Mouse (Mus musculus) kidney, adult 10 weeks (tissue): ENCODE measurements around the gene Cfap73. TPM values are rescaled to one million over a fixed set of nuclear protein-coding genes. Genes with fewer than 3 reads are reported as not detected.

Experiments used
- polyA plus RNA-seq: library from polyadenylated mRNA; stranded (reverse); fragments of 350-450 nt; fragmentation: Illumina TruSeq; extraction: RNeasy Lipid Tissue Mini Kit (QIAGEN cat#74804); gene quantifications from one replicate; pipeline ENCODE4 v1.2.3, GENCODE M21; 2014; ENCODE audit warnings: low read depth, low replicate concordance

Gene Cfap73
- not detected for polyA plus RNA-seq

DNA sequence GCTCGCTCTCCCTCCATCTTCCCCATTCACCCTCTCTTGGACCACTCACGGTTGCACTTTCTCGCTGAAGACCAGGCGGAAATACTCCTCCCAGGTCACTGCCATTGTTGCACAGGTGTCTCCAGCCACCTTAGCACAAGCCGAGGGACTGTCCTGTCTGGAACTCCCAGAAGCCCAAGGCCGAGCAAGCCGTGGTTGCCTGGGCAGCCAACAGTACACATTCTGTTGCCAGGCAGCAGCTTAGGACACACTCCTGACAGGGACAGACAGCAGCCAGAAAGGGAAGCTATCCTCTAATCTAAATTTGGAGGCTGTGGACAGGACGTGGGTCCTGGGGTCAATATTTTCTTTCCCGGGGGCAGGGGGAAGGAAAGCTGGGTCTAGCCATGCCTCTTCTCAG is at the start of gene Cfap73:
Gene Cfap73 (minus strand): TSS at position 105 of the 400 bp plus-strand sequence.

GRCm38 (mm10) chr5:120648569-120649373 is 14.7 kb upstream of the Cfap73 start, which contains the start of gene Rasal1:
TSS of gene Rasal1 (plus strand) at chr5:120648812.

DNA sequence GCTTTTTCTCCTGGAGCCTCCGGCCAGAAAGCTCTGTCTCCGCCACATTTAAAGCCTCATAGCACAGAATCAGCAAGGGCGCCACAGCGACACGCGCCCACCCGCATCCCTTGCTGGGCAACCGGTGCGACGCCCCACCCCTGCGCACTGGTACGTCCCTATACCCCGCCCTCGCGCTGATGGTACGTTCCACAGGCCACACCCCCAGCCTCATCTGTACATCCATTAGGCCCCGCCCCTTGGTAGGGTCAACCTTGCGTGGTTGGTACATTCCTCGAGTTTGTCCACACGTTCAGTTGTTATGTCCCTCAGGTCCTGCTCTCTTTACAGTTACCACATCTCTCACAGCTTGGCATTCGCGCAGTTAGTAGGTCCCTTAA is 21.6 kb downstream of the Cfap73 start, which contains the start of the genes Rita1 and Ddx54:
Gene Rita1 (minus strand): TSS at position 148 of the 380 bp plus-strand sequence.
Gene Ddx54 (plus strand): TSS at position 298 of the 380 bp plus-strand sequence.

DNA sequence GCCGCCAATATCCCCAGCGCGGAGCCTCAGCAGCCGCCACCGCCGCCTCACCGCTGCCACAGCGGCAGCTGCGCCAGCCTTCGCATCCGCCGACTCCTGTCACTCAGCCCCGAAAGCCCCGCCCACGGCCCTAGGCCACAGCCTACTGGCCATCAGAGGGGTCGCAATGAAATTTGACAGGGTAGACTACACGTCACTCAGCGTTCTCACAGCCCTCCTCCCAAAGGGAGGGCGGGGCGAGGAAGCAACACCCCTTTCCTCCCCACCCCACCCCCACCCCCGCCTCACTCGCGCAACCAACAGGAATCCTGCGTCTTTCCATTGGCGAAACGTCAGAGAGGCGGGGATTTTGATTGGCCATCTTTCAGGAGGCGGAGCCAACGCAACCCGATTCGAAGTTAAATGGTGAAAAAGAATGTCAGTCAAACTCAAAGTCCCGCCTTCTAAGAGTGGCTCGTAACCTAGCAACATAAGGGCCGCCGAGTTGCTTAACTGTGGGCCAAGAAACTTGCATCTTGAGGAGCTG is 45.4 kb downstream of the Cfap73 start, which contains the start of the genes Tpcn1 and Iqcd:
Gene Tpcn1 (minus strand): TSS at position 105 of the 526 bp plus-strand sequence.
Gene Iqcd (plus strand): TSS at position 448 of the 526 bp plus-strand sequence.

Other genes starting within 250 kb of the Cfap73 start
- not detected for gene Lhx5, start 202.5 kb downstream of the Cfap73 start, polyA plus RNA-seq
- not detected for gene Sdsl, start 161.4 kb downstream of the Cfap73 start, polyA plus RNA-seq
- not detected for gene Sds, start 157.7 kb downstream of the Cfap73 start, polyA plus RNA-seq
- gene Plbd2, start 130.6 kb downstream of the Cfap73 start, polyA plus RNA-seq: 0.49 TPM
- 0.53 TPM for gene Slc8b1, start 123.1 kb downstream of the Cfap73 start, polyA plus RNA-seq
- 9.7 TPM for gene Tpcn1, start 45.6 kb downstream of the Cfap73 start, polyA plus RNA-seq
- not detected for gene Iqcd, start 45.2 kb downstream of the Cfap73 start, polyA plus RNA-seq
- gene Rita1, start 21.6 kb downstream of the Cfap73 start, polyA plus RNA-seq: not detected
- gene Ddx54, start 21.5 kb downstream of the Cfap73 start, polyA plus RNA-seq: 0.32 TPM
- not detected for gene Rasal1, start 14.6 kb upstream of the Cfap73 start, polyA plus RNA-seq
- not detected for gene Dtx1, start 77.7 kb upstream of the Cfap73 start, polyA plus RNA-seq
- gene Oas2, start 115.6 kb upstream of the Cfap73 start, polyA plus RNA-seq: 0.57 TPM
- not detected for gene Oas3, start 143.4 kb upstream of the Cfap73 start, polyA plus RNA-seq
- gene Oas1e, start 161.3 kb upstream of the Cfap73 start, polyA plus RNA-seq: not detected
- gene Oas1c, start 178.3 kb upstream of the Cfap73 start, polyA plus RNA-seq: 0.73 TPM
- not detected for gene Oas1f, start 213.1 kb upstream of the Cfap73 start, polyA plus RNA-seq
- not detected for gene Oas1h, start 227.2 kb upstream of the Cfap73 start, polyA plus RNA-seq